Mouse (Mus musculus) cerebellum, adult 2 months (tissue): ENCODE measurements around the gene Tas2r135.

ENCODE experiments used
- CTCF ChIP-seq: fragments of 200-500 bp; IDR thresholded peaks from 2 replicates; pipeline ENCODE4 v1.5.1; 2011; ENCODE audit warnings: low read depth, mild to moderate bottlenecking, control low read depth, low read length, moderate library complexity, borderline replicate concordance; ENCODE audit not compliant: insufficient read depth
- POLR2A ChIP-seq: fragments of 200-500 bp; IDR thresholded peaks from 2 replicates; pipeline ENCODE4 v1.6.1; 2011; ENCODE audit warnings: low read length, control low read depth, borderline replicate concordance; ENCODE audit not compliant: insufficient read depth

DNA sequence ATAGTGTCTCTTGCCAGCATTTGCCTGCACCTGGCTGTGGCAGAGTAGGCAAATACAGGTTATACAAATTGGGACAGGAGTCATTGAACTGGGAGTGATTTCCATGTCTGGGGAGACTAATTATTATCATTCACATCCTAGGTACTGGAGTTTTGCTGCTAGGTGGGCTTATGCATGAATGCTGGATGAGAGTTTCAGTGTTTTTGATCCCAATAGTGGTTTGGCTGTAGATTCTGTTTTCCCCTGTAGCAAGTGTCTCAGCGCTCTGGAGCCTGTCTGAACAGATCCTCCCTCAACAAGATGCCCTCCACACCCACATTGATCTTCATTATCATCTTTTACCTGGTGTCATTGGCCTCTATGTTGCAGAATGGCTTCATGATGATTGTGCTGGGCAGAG lies 5.3 kb upstream of the Tas2r135 start, which contains the start of gene Tas2r143:
- no peak for TF ChIP-seq CTCF
- no peak for TF ChIP-seq POLR2A
